Mouse (Mus musculus): ENCODE results near the gene Zfp13. TPM values are rescaled to one million over a fixed set of nuclear protein-coding genes. Genes with fewer than 3 reads are reported as not detected.

Gene Zfp13
- total and polyA plus RNA-seq, 2 experiments from 2014 or later: 5.3 to 18.5 TPM

- Histone ChIP-seq H3K9ac (replicated peaks; ENCODE audit: low read depth, low read length) (peak overlapping the region; percentile 63), H3K9me3 (replicated peaks; ENCODE audit: control insufficient read depth, low read length) (no peaks in the 10 kb centered on the region), H3K27ac (ENCODE audit: low read depth) (peak overlapping the region; percentile 94), H3K4me2 (ENCODE audit: low read depth, low read length) (peak overlapping the region; percentile 75), H3K4me1 (ENCODE audit: control insufficient read depth, insufficient read depth) (peaks cover 8% of the 10 kb centered on the region), H3K27me3 (ENCODE audit: control insufficient read depth, insufficient read depth, low read length) (no peaks in the 10 kb centered on the region), H3K4me3 (ENCODE audit: low read depth, low read length) (peak overlapping the region; percentile 76), H3K36me3 (replicated peaks; ENCODE audit: control insufficient read depth, insufficient read depth, low read length) (peaks cover 13% of the 10 kb centered on the region)
- 1% methylated on average over 8 of the region's 8 CpGs for WGBS
- TF ChIP-seq CTCF (IDR thresholded peaks at IDR 0.05; ENCODE audit: low read depth) (no peak), EP300 (IDR thresholded peaks at IDR 0.05; ENCODE audit: low read depth) (no peak)
- ATAC-seq (ENCODE audit: insufficient read depth, low read depth) (peak; percentile 43), DNase-seq (ENCODE audit: low spot score) (no peak)
Measured at GRCm38 (mm10) chr17:23564368-23564715, 34.9 kb downstream of the Zfp13 start.

GRCm38 (mm10) chr17:23563595-23564367 is 35.5 kb downstream of the Zfp13 start, which contains the start of gene Zfp213:
Gene Zfp213, minus strand, starts transcription at chr17:23564238.
- DNase-seq (ENCODE audit: low spot score) (peak; percentile 97), ATAC-seq (ENCODE audit: insufficient read depth, low read depth) (peak; percentile 99)
- peaks cover 19% of the 10 kb centered on the region for H3K36me3 ChIP-seq (replicated peaks; ENCODE audit: control insufficient read depth, insufficient read depth, low read length)
- peak within 1 kb of the TSS; percentile 94 for H3K27ac ChIP-seq (ENCODE audit: low read depth)
- H3K9ac ChIP-seq (replicated peaks; ENCODE audit: low read depth, low read length): peak within 1 kb of the TSS; percentile 88
- under 1% methylated on average over 59 of the region's 59 CpGs for WGBS
- H3K4me2 ChIP-seq (ENCODE audit: low read depth, low read length): peak within 1 kb of the TSS; percentile 75
- no peaks in the 10 kb centered on the region for H3K9me3 ChIP-seq (replicated peaks; ENCODE audit: control insufficient read depth, low read length)
- no peaks in the 10 kb centered on the region for H3K27me3 ChIP-seq (ENCODE audit: control insufficient read depth, insufficient read depth, low read length)
- peak within 1 kb of the TSS; percentile 76 for H3K4me3 ChIP-seq (ENCODE audit: low read depth, low read length)
- no peak for TF ChIP-seq CTCF (IDR thresholded peaks at IDR 0.05; ENCODE audit: low read depth)
- TF ChIP-seq EP300 (IDR thresholded peaks at IDR 0.05; ENCODE audit: low read depth): peak; percentile 28; the same call in 1 of the 2 replicates
- peaks cover 8% of the 10 kb centered on the region for H3K4me1 ChIP-seq (ENCODE audit: control insufficient read depth, insufficient read depth)

GRCm38 (mm10) chr17:23559767-23560166 is 39.5 kb downstream of the Zfp13 start:
- DNase-seq (ENCODE audit: low spot score): no peak
- 63% methylated on average over 11 of the region's 11 CpGs for WGBS
- peaks cover 3% of the 10 kb centered on the region for H3K4me1 ChIP-seq (ENCODE audit: control insufficient read depth, insufficient read depth)
- no peak for ATAC-seq (ENCODE audit: insufficient read depth, low read depth)
- no peak overlapping the region for H3K4me2 ChIP-seq (ENCODE audit: low read depth, low read length)
- no peak overlapping the region for H3K4me3 ChIP-seq (ENCODE audit: low read depth, low read length)
- no peaks in the 10 kb centered on the region for H3K27me3 ChIP-seq (ENCODE audit: control insufficient read depth, insufficient read depth, low read length)
- H3K36me3 ChIP-seq (replicated peaks; ENCODE audit: control insufficient read depth, insufficient read depth, low read length): peaks cover 46% of the 10 kb centered on the region
- peak; percentile 37 for TF ChIP-seq CTCF (IDR thresholded peaks at IDR 0.05; ENCODE audit: low read depth)
- TF ChIP-seq EP300 (IDR thresholded peaks at IDR 0.05; ENCODE audit: low read depth): no peak
- no peak overlapping the region for H3K9ac ChIP-seq (replicated peaks; ENCODE audit: low read depth, low read length)
- H3K27ac ChIP-seq (ENCODE audit: low read depth): no peak overlapping the region
- H3K9me3 ChIP-seq (replicated peaks; ENCODE audit: control insufficient read depth, low read length): no peaks in the 10 kb centered on the region

GRCm38 (mm10) chr17:23555243-23555916 is 43.9 kb downstream of the Zfp13 start:
- Histone ChIP-seq H3K4me2 (ENCODE audit: low read depth, low read length) (no peak overlapping the region), H3K27me3 (ENCODE audit: control insufficient read depth, insufficient read depth, low read length) (no peaks in the 10 kb centered on the region), H3K9ac (replicated peaks; ENCODE audit: low read depth, low read length) (no peak overlapping the region), H3K27ac (ENCODE audit: low read depth) (no peak overlapping the region), H3K9me3 (replicated peaks; ENCODE audit: control insufficient read depth, low read length) (no peaks in the 10 kb centered on the region), H3K4me1 (ENCODE audit: control insufficient read depth, insufficient read depth) (no peaks in the 10 kb centered on the region), H3K4me3 (ENCODE audit: low read depth, low read length) (no peak overlapping the region), H3K36me3 (replicated peaks; ENCODE audit: control insufficient read depth, insufficient read depth, low read length) (peaks cover 40% of the 10 kb centered on the region)
- ATAC-seq (ENCODE audit: insufficient read depth, low read depth) (no peak), DNase-seq (ENCODE audit: low spot score) (no peak)
- no peak for TF ChIP-seq CTCF (IDR thresholded peaks at IDR 0.05; ENCODE audit: low read depth)
- TF ChIP-seq EP300 (IDR thresholded peaks at IDR 0.05; ENCODE audit: low read depth): no peak
- 63% methylated on average over 7 of the region's 7 CpGs for WGBS

GRCm38 (mm10) chr17:23554321-23554720 is 45.0 kb downstream of the Zfp13 start:
- no peak for TF ChIP-seq CTCF (IDR thresholded peaks at IDR 0.05; ENCODE audit: low read depth)
- TF ChIP-seq EP300 (IDR thresholded peaks at IDR 0.05; ENCODE audit: low read depth): no peak
- Histone ChIP-seq H3K4me2 (ENCODE audit: low read depth, low read length) (no peak overlapping the region), H3K9ac (replicated peaks; ENCODE audit: low read depth, low read length) (no peak overlapping the region), H3K4me3 (ENCODE audit: low read depth, low read length) (no peak overlapping the region), H3K36me3 (replicated peaks; ENCODE audit: control insufficient read depth, insufficient read depth, low read length) (peaks cover 33% of the 10 kb centered on the region), H3K4me1 (ENCODE audit: control insufficient read depth, insufficient read depth) (no peaks in the 10 kb centered on the region; the same call in 1 of the 2 replicates), H3K27me3 (ENCODE audit: control insufficient read depth, insufficient read depth, low read length) (no peaks in the 10 kb centered on the region), H3K27ac (ENCODE audit: low read depth) (no peak overlapping the region), H3K9me3 (replicated peaks; ENCODE audit: control insufficient read depth, low read length) (no peaks in the 10 kb centered on the region)
- ATAC-seq (ENCODE audit: insufficient read depth, low read depth): no peak
- no peak for DNase-seq (ENCODE audit: low spot score)
